Mouse (Mus musculus): ENCODE measurements around the gene Gm49387. TPM values are rescaled to one million over a fixed set of nuclear protein-coding genes. Genes with fewer than 3 reads are reported as not detected.

Gm49387 gene
- polyA plus RNA-seq, 1 experiment = not detected

- H3K4me1 ChIP-seq (ENCODE audit: control insufficient read depth, insufficient read depth, low read length) = no peaks in the 10 kb centered on the region
- no peaks in the 10 kb centered on the region for H3K27me3 ChIP-seq (ENCODE audit: control insufficient read depth, insufficient read depth, low read length, poor library complexity, severe bottlenecking)
- TF ChIP-seq CTCF (IDR thresholded peaks at IDR 0.05; ENCODE audit: low read depth, low read length) = no peak
- TF ChIP-seq EP300 (IDR thresholded peaks at IDR 0.05; ENCODE audit: insufficient read depth, low read depth, low read length) = no peak
- TF ChIP-seq POLR2A (IDR thresholded peaks at IDR 0.05; ENCODE audit: insufficient read depth, low read length) = no peak
- no peak overlapping the region for H3K27ac ChIP-seq (ENCODE audit: insufficient read depth, low read length)
- no peak overlapping the region for H3K4me3 ChIP-seq (ENCODE audit: low read depth, low read length)
- H3K9ac ChIP-seq (ENCODE audit: low read depth, poor library complexity, severe bottlenecking) = no peak overlapping the region
- H3K36me3 ChIP-seq (ENCODE audit: control insufficient read depth, insufficient read depth, low read length, poor library complexity, severe bottlenecking) = no peaks in the 10 kb centered on the region
- H3K9me3 ChIP-seq (replicated peaks; ENCODE audit: control insufficient read depth, insufficient read depth, low read length, poor library complexity, severe bottlenecking) = no peaks in the 10 kb centered on the region
These were observed 27.1 kb upstream of the Gm49387 start for GRCm38 (mm10) chr14:31667741-31668140.

- no peak overlapping the region for H3K27ac ChIP-seq (ENCODE audit: insufficient read depth, low read length)
- no peaks in the 10 kb centered on the region for H3K4me1 ChIP-seq (ENCODE audit: control insufficient read depth, insufficient read depth, low read length)
- no peak overlapping the region for H3K4me3 ChIP-seq (ENCODE audit: low read depth, low read length)
- H3K9ac ChIP-seq (ENCODE audit: low read depth, poor library complexity, severe bottlenecking) = no peak overlapping the region
- no peaks in the 10 kb centered on the region for H3K9me3 ChIP-seq (replicated peaks; ENCODE audit: control insufficient read depth, insufficient read depth, low read length, poor library complexity, severe bottlenecking)
- no peak for TF ChIP-seq CTCF (IDR thresholded peaks at IDR 0.05; ENCODE audit: low read depth, low read length)
- H3K27me3 ChIP-seq (ENCODE audit: control insufficient read depth, insufficient read depth, low read length, poor library complexity, severe bottlenecking) = no peaks in the 10 kb centered on the region
- no peaks in the 10 kb centered on the region for H3K36me3 ChIP-seq (ENCODE audit: control insufficient read depth, insufficient read depth, low read length, poor library complexity, severe bottlenecking)
These were observed 26.4 kb upstream of the Gm49387 start for GRCm38 (mm10) chr14:31666931-31667705.

- no peaks in the 10 kb centered on the region for H3K9me3 ChIP-seq (replicated peaks; ENCODE audit: control insufficient read depth, insufficient read depth, low read length, poor library complexity, severe bottlenecking)
- TF ChIP-seq EP300 (IDR thresholded peaks at IDR 0.05; ENCODE audit: insufficient read depth, low read depth, low read length) (no peak), POLR2A (IDR thresholded peaks at IDR 0.05; ENCODE audit: insufficient read depth, low read length) (no peak), CTCF (IDR thresholded peaks at IDR 0.05; ENCODE audit: low read depth, low read length) (no peak)
- no peak overlapping the region for H3K4me3 ChIP-seq (ENCODE audit: low read depth, low read length)
- no peaks in the 10 kb centered on the region for H3K4me1 ChIP-seq (ENCODE audit: control insufficient read depth, insufficient read depth, low read length)
- H3K9ac ChIP-seq (ENCODE audit: low read depth, poor library complexity, severe bottlenecking) = no peak overlapping the region
- H3K27me3 ChIP-seq (ENCODE audit: control insufficient read depth, insufficient read depth, low read length, poor library complexity, severe bottlenecking) = no peaks in the 10 kb centered on the region
- H3K36me3 ChIP-seq (ENCODE audit: control insufficient read depth, insufficient read depth, low read length, poor library complexity, severe bottlenecking) = no peaks in the 10 kb centered on the region
- H3K27ac ChIP-seq (ENCODE audit: insufficient read depth, low read length) = no peak overlapping the region
These were observed 24.9 kb upstream of the Gm49387 start for GRCm38 (mm10) chr14:31665566-31665940.

GRCm38 (mm10) chr14:31664903-31665565, 24.4 kb upstream of the Gm49387 start:
- Histone ChIP-seq H3K27me3 (ENCODE audit: control insufficient read depth, insufficient read depth, low read length, poor library complexity, severe bottlenecking) (no peaks in the 10 kb centered on the region), H3K9me3 (replicated peaks; ENCODE audit: control insufficient read depth, insufficient read depth, low read length, poor library complexity, severe bottlenecking) (no peaks in the 10 kb centered on the region), H3K36me3 (ENCODE audit: control insufficient read depth, insufficient read depth, low read length, poor library complexity, severe bottlenecking) (no peaks in the 10 kb centered on the region), H3K4me1 (ENCODE audit: control insufficient read depth, insufficient read depth, low read length) (no peaks in the 10 kb centered on the region), H3K27ac (ENCODE audit: insufficient read depth, low read length) (no peak overlapping the region), H3K4me3 (ENCODE audit: low read depth, low read length) (no peak overlapping the region), H3K9ac (ENCODE audit: low read depth, poor library complexity, severe bottlenecking) (no peak overlapping the region)
- TF ChIP-seq POLR2A (IDR thresholded peaks at IDR 0.05; ENCODE audit: insufficient read depth, low read length) = no peak
- TF ChIP-seq CTCF (IDR thresholded peaks at IDR 0.05; ENCODE audit: low read depth, low read length) = no peak

- Histone ChIP-seq H3K9ac (ENCODE audit: low read depth, poor library complexity, severe bottlenecking) (no peak overlapping the region), H3K4me3 (ENCODE audit: low read depth, low read length) (no peak overlapping the region), H3K27ac (ENCODE audit: insufficient read depth, low read length) (no peak overlapping the region), H3K27me3 (ENCODE audit: control insufficient read depth, insufficient read depth, low read length, poor library complexity, severe bottlenecking) (no peaks in the 10 kb centered on the region), H3K36me3 (ENCODE audit: control insufficient read depth, insufficient read depth, low read length, poor library complexity, severe bottlenecking) (no peaks in the 10 kb centered on the region), H3K9me3 (replicated peaks; ENCODE audit: control insufficient read depth, insufficient read depth, low read length, poor library complexity, severe bottlenecking) (no peaks in the 10 kb centered on the region), H3K4me1 (ENCODE audit: control insufficient read depth, insufficient read depth, low read length) (no peaks in the 10 kb centered on the region)
- TF ChIP-seq CTCF (IDR thresholded peaks at IDR 0.05; ENCODE audit: low read depth, low read length) = no peak
- TF ChIP-seq EP300 (IDR thresholded peaks at IDR 0.05; ENCODE audit: insufficient read depth, low read depth, low read length) = no peak
- TF ChIP-seq POLR2A (IDR thresholded peaks at IDR 0.05; ENCODE audit: insufficient read depth, low read length) = no peak
These were observed 23.6 kb upstream of the Gm49387 start for GRCm38 (mm10) chr14:31664100-31664902.
